Mouse (Mus musculus): ENCODE data around the gene Vmn1r41. TPM values are rescaled to one million over a fixed set of nuclear protein-coding genes. Genes with fewer than 3 reads are reported as not detected.

The Vmn1r41 gene
- polyA plus RNA-seq (2012; ENCODE audit: insufficient read depth, low replicate concordance): not detected in 2 replicates

GRCm38 (mm10) chr6:89740466-89740865, at the start of gene Vmn1r41:
Vmn1r41 (plus strand) TSS chr6:89740766.
- TF ChIP-seq GATA1 (IDR thresholded peaks at IDR 0.05; ENCODE audit: borderline replicate concordance, low read length) (no peak), FLI1 (IDR thresholded peaks at IDR 0.05; ENCODE audit: low read length) (no peak)
- Histone ChIP-seq H3K4me3 (replicated peaks) (no peak within 1 kb of the TSS), H3K36me3 (replicated peaks; ENCODE audit: low read length) (no peaks in the 10 kb centered on the region), H3K9me3 (peaks cover 8% of the 10 kb centered on the region), H3K4me1 (no peaks in the 10 kb centered on the region), H3K27me3 (replicated peaks) (no peaks in the 10 kb centered on the region)

GRCm38 (mm10) chr6:89706624-89707023, 33.9 kb upstream of the Vmn1r41 start:
- H3K9me3 ChIP-seq: peaks cover 13% of the 10 kb centered on the region
- H3K27me3 ChIP-seq (replicated peaks): no peaks in the 10 kb centered on the region
- H3K4me3 ChIP-seq (replicated peaks): no peak overlapping the region
- H3K4me1 ChIP-seq: no peaks in the 10 kb centered on the region
- no peaks in the 10 kb centered on the region for H3K36me3 ChIP-seq (replicated peaks; ENCODE audit: low read length)
- TF ChIP-seq FLI1 (IDR thresholded peaks at IDR 0.05; ENCODE audit: low read length) (no peak), GATA1 (IDR thresholded peaks at IDR 0.05; ENCODE audit: borderline replicate concordance, low read length) (no peak)

- Histone ChIP-seq H3K4me3 (replicated peaks) (no peak within 1 kb of the TSS), H3K4me1 (no peaks in the 10 kb centered on the region), H3K9me3 (peaks cover 10% of the 10 kb centered on the region), H3K27me3 (replicated peaks) (no peaks in the 10 kb centered on the region), H3K36me3 (replicated peaks; ENCODE audit: low read length) (no peaks in the 10 kb centered on the region)
- TF ChIP-seq GATA1 (IDR thresholded peaks at IDR 0.05; ENCODE audit: borderline replicate concordance, low read length) (no peak), FLI1 (IDR thresholded peaks at IDR 0.05; ENCODE audit: low read length) (no peak)
These were observed 33.3 kb upstream of the Vmn1r41 start, which contains the start of gene Vmn1r40 for GRCm38 (mm10) chr6:89707240-89707639. Vmn1r40 (plus strand) TSS chr6:89707540.

- TF ChIP-seq GATA1 (IDR thresholded peaks at IDR 0.05; ENCODE audit: borderline replicate concordance, low read length): no peak
- TF ChIP-seq FLI1 (IDR thresholded peaks at IDR 0.05; ENCODE audit: low read length): no peak
- Histone ChIP-seq H3K9me3 (peaks cover 6% of the 10 kb centered on the region; the same call in 1 of the 2 replicates), H3K27me3 (replicated peaks) (no peaks in the 10 kb centered on the region), H3K4me3 (replicated peaks) (no peak overlapping the region), H3K36me3 (replicated peaks; ENCODE audit: low read length) (no peaks in the 10 kb centered on the region), H3K4me1 (no peaks in the 10 kb centered on the region)
These were observed 22.5 kb upstream of the Vmn1r41 start for GRCm38 (mm10) chr6:89718051-89718450.

GRCm38 (mm10) chr6:89742811-89743210, 2.2 kb downstream of the Vmn1r41 start:
- Histone ChIP-seq H3K9me3 (peaks cover 8% of the 10 kb centered on the region), H3K4me1 (no peaks in the 10 kb centered on the region), H3K4me3 (replicated peaks) (no peak overlapping the region), H3K27me3 (replicated peaks) (no peaks in the 10 kb centered on the region), H3K36me3 (replicated peaks; ENCODE audit: low read length) (no peaks in the 10 kb centered on the region)
- TF ChIP-seq GATA1 (IDR thresholded peaks at IDR 0.05; ENCODE audit: borderline replicate concordance, low read length) (no peak), FLI1 (IDR thresholded peaks at IDR 0.05; ENCODE audit: low read length) (no peak)

- Histone ChIP-seq H3K36me3 (replicated peaks; ENCODE audit: low read length) (no peaks in the 10 kb centered on the region), H3K4me1 (no peaks in the 10 kb centered on the region), H3K27me3 (replicated peaks) (no peaks in the 10 kb centered on the region), H3K4me3 (replicated peaks) (no peak overlapping the region), H3K9me3 (no peaks in the 10 kb centered on the region)
- TF ChIP-seq FLI1 (IDR thresholded peaks at IDR 0.05; ENCODE audit: low read length): no peak
- no peak for TF ChIP-seq GATA1 (IDR thresholded peaks at IDR 0.05; ENCODE audit: borderline replicate concordance, low read length)
These were observed 49.7 kb downstream of the Vmn1r41 start for GRCm38 (mm10) chr6:89790231-89790630.

Other genes starting within 250 kb of the Vmn1r41 start
- 31.1 and 42.5 TPM in 2 replicates for gene Chchd6, start 145.1 kb upstream of the Vmn1r41 start, polyA plus RNA-seq (2012; ENCODE audit: insufficient read depth, low replicate concordance)
- 1.4 TPM in 1 of 2 replicates, not detected in the other for gene Txnrd3, start 96.8 kb upstream of the Vmn1r41 start, polyA plus RNA-seq (2012; ENCODE audit: insufficient read depth, low replicate concordance)
- not detected in 2 replicates for gene Vmn1r40, start 33.2 kb upstream of the Vmn1r41 start, polyA plus RNA-seq (2012; ENCODE audit: insufficient read depth, low replicate concordance)
- not detected in 2 replicates for gene Vmn1r42, start 135.6 kb downstream of the Vmn1r41 start, polyA plus RNA-seq (2012; ENCODE audit: insufficient read depth, low replicate concordance)
- gene Vmn1r43, start 135.6 kb downstream of the Vmn1r41 start, polyA plus RNA-seq (2012; ENCODE audit: insufficient read depth, low replicate concordance): not detected in 2 replicates
- gene Vmn1r44, start 142.9 kb downstream of the Vmn1r41 start, polyA plus RNA-seq (2012; ENCODE audit: insufficient read depth, low replicate concordance): not detected in 2 replicates
- not detected in 2 replicates for gene Vmn1r45, start 199.8 kb downstream of the Vmn1r41 start, polyA plus RNA-seq (2012; ENCODE audit: insufficient read depth, low replicate concordance)
- gene Vmn1r46, start 228.5 kb downstream of the Vmn1r41 start, polyA plus RNA-seq (2012; ENCODE audit: insufficient read depth, low replicate concordance): not detected in 2 replicates

All from megakaryocyte, embryonic 14.5 days (primary cell).